Mouse (Mus musculus) ES-Bruce4 (cell line): ENCODE results near the gene Slc5a2.

ENCODE experiments used
- CTCF ChIP-seq: IDR thresholded peaks from one replicate; pipeline ENCODE4 v1.8.1; 2011; ENCODE audit warnings: low read depth, low read length
- EP300 ChIP-seq: IDR thresholded peaks from 2 replicates; pipeline ENCODE4 v1.6.1; 2011; ENCODE audit warnings: low read depth, low read length; ENCODE audit not compliant: insufficient read depth

GRCm38 (mm10) chr7:128242331-128242730 lies 23.1 kb upstream of the Slc5a2 start:
- no peak for TF ChIP-seq EP300
- TF ChIP-seq CTCF, result no peak
